Mouse (Mus musculus) lung, postnatal 0 days (tissue): ENCODE data around the gene Nudt8. TPM values are rescaled to one million over a fixed set of nuclear protein-coding genes. Genes with fewer than 3 reads are reported as not detected.

Experiments
- ATAC-seq: fragments of 200-750 bp; cut with Nextera tagmentation; 2 replicates; pipeline ENCODE4 v1.8.0; 2017; ENCODE audit warnings: moderate library complexity
- DNase-seq: peaks from one replicate; pipeline ENCODE4 v3.0.0-alpha.2; 2016; ENCODE audit warnings: low spot score
- H3K27ac ChIP-seq: fragments of 300-500 bp; sonication (generic); 2 replicates; pipeline ENCODE4 v1.5.1; 2014; ENCODE audit warnings: antibody characterized with exemption, mild to moderate bottlenecking, low read length, mixed read lengths
- H3K27me3 ChIP-seq: fragments of 300-500 bp; sonication (generic); replicated peaks from 2 replicates; pipeline ENCODE4 v1.6.1; 2014; ENCODE audit warnings: low read length, mixed read lengths; ENCODE audit not compliant: insufficient read depth
- H3K36me3 ChIP-seq: fragments of 300-500 bp; sonication (generic); 2 replicates; pipeline ENCODE4 v1.6.1; 2014; ENCODE audit warnings: low read length, mixed read lengths; ENCODE audit not compliant: insufficient read depth
- H3K4me1 ChIP-seq: fragments of 300-500 bp; sonication (generic); 2 replicates; pipeline ENCODE4 v1.6.1; 2014; ENCODE audit warnings: antibody characterized with exemption, low read depth, low read length, mixed read lengths; ENCODE audit not compliant: insufficient read depth
- H3K4me2 ChIP-seq: fragments of 300-500 bp; sonication (generic); replicated peaks from 2 replicates; pipeline ENCODE4 v1.6.1; 2014; ENCODE audit warnings: low read depth, mild to moderate bottlenecking, low read length, moderate library complexity, mixed read lengths
- H3K4me3 ChIP-seq: fragments of 300-500 bp; sonication (generic); 2 replicates; pipeline ENCODE4 v1.5.1; 2014; ENCODE audit warnings: low read depth, low read length
- H3K9ac ChIP-seq: fragments of 300-500 bp; sonication (generic); replicated peaks from 2 replicates; pipeline ENCODE4 v1.6.1; 2014; ENCODE audit warnings: low read depth, mild to moderate bottlenecking
- H3K9me3 ChIP-seq: fragments of 300-500 bp; sonication (generic); 2 replicates; pipeline ENCODE4 v1.6.1; 2016; ENCODE audit warnings: low read length, mixed read lengths
- CTCF ChIP-seq: IDR thresholded peaks from 2 replicates; pipeline ENCODE4 v1.5.1; 2016; ENCODE audit warnings: antibody characterized with exemption, mild to moderate bottlenecking
- EP300 ChIP-seq: IDR thresholded peaks from 2 replicates; pipeline ENCODE4 v1.6.1; 2016; ENCODE audit warnings: antibody characterized with exemption, mild to moderate bottlenecking, control low read depth
- WGBS: fragments of 180-500 bp; shearing (Covaris S2); extraction: QIAGEN DNeasy Blood & Tissue Kit; methylation state at CpG from one replicate; pipeline ENCODE4 v1.1.7; 2014; 5-methylcytosine and 5-hydroxymethylcytosine counted together
- polyA plus RNA-seq: library from polyadenylated mRNA; unstranded; fragments of >200 nt; fragmentation: Nextera tagmentation; extraction: Ambion mirVana; gene quantifications from 2 replicates; pipeline ENCODE4 v1.2.1, GENCODE M21; 2015

Gene Nudt8
- polyA plus RNA-seq, 1 experiment from 2014 or later = 28.5 TPM

DNA sequence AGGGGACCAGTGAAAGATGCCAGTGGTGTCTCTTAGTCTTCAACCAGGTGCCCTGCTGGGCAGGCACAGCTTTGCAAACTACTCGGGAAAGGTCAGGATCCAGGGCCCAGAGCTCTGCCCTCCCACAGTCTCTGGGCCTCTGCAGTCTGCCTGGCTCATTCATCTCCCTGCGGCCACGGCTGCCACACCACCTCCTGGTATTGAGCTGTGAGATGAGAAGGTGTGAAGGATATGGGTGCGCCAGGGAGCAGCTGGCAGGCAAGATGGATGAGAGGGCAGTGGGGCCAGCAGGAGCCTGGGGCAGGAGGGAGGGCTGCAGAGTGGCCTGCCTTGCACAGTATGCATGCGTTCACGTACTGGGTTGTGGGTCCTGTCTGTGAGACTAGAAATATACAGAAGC lies 9.6 kb upstream of the Nudt8 start:
- Histone ChIP-seq H3K4me2 (no peak overlapping the region), H3K4me1 (peaks cover 11% of the 10 kb centered on the region; the same call in 1 of the 2 replicates), H3K27ac (no peak overlapping the region), H3K27me3 (no peaks in the 10 kb centered on the region), H3K4me3 (no peak overlapping the region), H3K9ac (no peak overlapping the region), H3K36me3 (no peaks in the 10 kb centered on the region), H3K9me3 (no peaks in the 10 kb centered on the region)
- DNase-seq (no peak), ATAC-seq (no peak)
- 35% methylated on average over 6 of the region's 6 CpGs for WGBS
- TF ChIP-seq CTCF (no peak), EP300 (no peak)

- TF ChIP-seq EP300 (no peak), CTCF (no peak)
- Histone ChIP-seq H3K36me3 (no peaks in the 10 kb centered on the region), H3K4me3 (no peak overlapping the region), H3K27ac (no peak overlapping the region), H3K9me3 (no peaks in the 10 kb centered on the region), H3K4me1 (peaks cover 15% of the 10 kb centered on the region; the same call in 1 of the 2 replicates), H3K9ac (no peak overlapping the region), H3K27me3 (no peaks in the 10 kb centered on the region), H3K4me2 (no peak overlapping the region)
- ATAC-seq (no peak), DNase-seq (no peak)
- WGBS = 98% methylated on average over 3 of the region's 3 CpGs
Observed at GRCm38 (mm10) chr19:3991562-3991961, 8.8 kb upstream of the Nudt8 start.

DNA sequence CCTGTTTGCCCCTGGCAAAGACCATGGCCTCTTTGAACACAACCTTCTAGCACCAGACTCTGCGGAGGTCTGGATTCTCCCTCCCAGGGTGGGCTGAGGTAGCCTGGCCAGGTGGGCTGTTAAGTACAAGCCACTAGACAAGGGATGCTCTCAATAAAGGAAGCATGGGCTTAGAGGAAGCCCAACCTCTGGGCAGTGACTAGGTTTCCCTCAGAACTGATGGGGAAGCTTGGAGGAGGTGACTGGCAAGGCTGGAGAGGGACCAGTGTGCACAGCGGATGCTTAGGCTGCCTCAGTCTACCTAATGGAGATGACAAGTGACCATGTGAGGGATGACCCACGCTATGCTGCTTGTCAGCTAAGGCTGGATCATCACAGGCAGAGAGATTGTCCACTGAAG lies 8.4 kb upstream of the Nudt8 start:
- DNase-seq (no peak), ATAC-seq (no peak)
- H3K36me3 ChIP-seq = no peaks in the 10 kb centered on the region
- no peaks in the 10 kb centered on the region for H3K27me3 ChIP-seq
- 87% methylated on average over 3 of the region's 3 CpGs for WGBS
- H3K4me3 ChIP-seq = no peak overlapping the region
- H3K9ac ChIP-seq = no peak overlapping the region
- TF ChIP-seq CTCF = no peak
- no peak for TF ChIP-seq EP300
- H3K9me3 ChIP-seq = no peaks in the 10 kb centered on the region
- no peak overlapping the region for H3K27ac ChIP-seq
- peaks cover 11% of the 10 kb centered on the region; the same call in 1 of the 2 replicates for H3K4me1 ChIP-seq
- H3K4me2 ChIP-seq = no peak overlapping the region

GRCm38 (mm10) chr19:3992416-3992815 lies 8.0 kb upstream of the Nudt8 start, which contains the start of gene Tbx10:
TSS of gene Tbx10 (plus strand) at chr19:3992752.
- no peak for ATAC-seq
- no peak within 1 kb of the TSS for H3K27ac ChIP-seq
- no peaks in the 10 kb centered on the region for H3K36me3 ChIP-seq
- TF ChIP-seq CTCF = no peak
- no peak for TF ChIP-seq EP300
- H3K9me3 ChIP-seq = no peaks in the 10 kb centered on the region
- H3K4me1 ChIP-seq = peaks cover 8% of the 10 kb centered on the region; the same call in 1 of the 2 replicates
- H3K27me3 ChIP-seq = no peaks in the 10 kb centered on the region
- DNase-seq = no peak
- no peak within 1 kb of the TSS for H3K9ac ChIP-seq
- H3K4me2 ChIP-seq = no peak within 1 kb of the TSS
- 45% methylated on average over 5 of the region's 5 CpGs for WGBS
- H3K4me3 ChIP-seq = no peak within 1 kb of the TSS

GRCm38 (mm10) chr19:3994932-3995331 lies 5.4 kb upstream of the Nudt8 start:
- DNase-seq = no peak
- no peaks in the 10 kb centered on the region for H3K36me3 ChIP-seq
- TF ChIP-seq EP300 (no peak), CTCF (no peak)
- no peak for ATAC-seq
- H3K4me3 ChIP-seq = no peak overlapping the region
- no peaks in the 10 kb centered on the region for H3K9me3 ChIP-seq
- no peak overlapping the region for H3K9ac ChIP-seq
- H3K4me1 ChIP-seq = peaks cover 8% of the 10 kb centered on the region; the same call in 1 of the 2 replicates
- 46% methylated on average over 6 of the region's 6 CpGs for WGBS
- no peak overlapping the region for H3K4me2 ChIP-seq
- no peaks in the 10 kb centered on the region for H3K27me3 ChIP-seq
- H3K27ac ChIP-seq = no peak overlapping the region

GRCm38 (mm10) chr19:3995505-3995904 lies 4.9 kb upstream of the Nudt8 start:
- TF ChIP-seq CTCF = no peak
- TF ChIP-seq EP300 = peak; percentile 75
- Histone ChIP-seq H3K4me3 (no peak overlapping the region), H3K9me3 (no peaks in the 10 kb centered on the region), H3K36me3 (no peaks in the 10 kb centered on the region), H3K4me1 (peaks cover 8% of the 10 kb centered on the region; the same call in 1 of the 2 replicates), H3K4me2 (no peak overlapping the region), H3K9ac (no peak overlapping the region), H3K27me3 (no peaks in the 10 kb centered on the region), H3K27ac (0 out of 2 replicates have a peak overlapping the region, but pooled peaks have one; percentile 51)
- WGBS = 53% methylated on average over 3 of the region's 3 CpGs
- DNase-seq = peak; percentile 83
- peak; percentile 48 for ATAC-seq

GRCm38 (mm10) chr19:3996106-3996505 lies 4.3 kb upstream of the Nudt8 start:
- TF ChIP-seq CTCF (no peak), EP300 (no peak)
- 0 out of 2 replicates have a peak overlapping the region, but pooled peaks have one; percentile 51 for H3K27ac ChIP-seq
- H3K27me3 ChIP-seq = no peaks in the 10 kb centered on the region
- H3K36me3 ChIP-seq = no peaks in the 10 kb centered on the region
- H3K9ac ChIP-seq = no peak overlapping the region
- H3K4me2 ChIP-seq = no peak overlapping the region
- WGBS = 48% methylated on average over 7 of the region's 7 CpGs
- ATAC-seq (no peak), DNase-seq (no peak)
- H3K4me3 ChIP-seq = no peak overlapping the region
- no peaks in the 10 kb centered on the region for H3K9me3 ChIP-seq
- H3K4me1 ChIP-seq = peaks cover 12% of the 10 kb centered on the region; the same call in 1 of the 2 replicates
